Mouse (Mus musculus) liver, embryonic 14.5 days (tissue): ENCODE data around the gene Sowaha. TPM values are rescaled to one million over a fixed set of nuclear protein-coding genes. Genes with fewer than 3 reads are reported as not detected.

Experiments
- ATAC-seq: fragments of 200-750 bp; cut with Nextera tagmentation; 2 replicates; pipeline ENCODE4 v1.8.0; 2017; ENCODE audit warnings: moderate number of reproducible peaks, mild to moderate bottlenecking, moderate library complexity; ENCODE audit not compliant: insufficient read depth
- DNase-seq, 3 experiments: peaks; one replicate each; pipeline ENCODE4 v3.0.0-alpha.2; 2012 to 2013; ENCODE audit warnings: low read depth in 3 of 3, low spot score in 3 of 3
- H3K27ac ChIP-seq: fragments of 300-500 bp; sonication (generic); 2 replicates; pipeline ENCODE4 v1.5.1; 2014; ENCODE audit warnings: moderate library complexity, mild to moderate bottlenecking, control low read depth, inconsistent platforms
- H3K27me3 ChIP-seq: fragments of 300-500 bp; sonication (generic); 2 replicates; pipeline ENCODE4 v1.6.1; 2014; ENCODE audit warnings: mild to moderate bottlenecking, low read length, moderate library complexity; ENCODE audit not compliant: control insufficient read depth, insufficient read depth
- H3K36me3 ChIP-seq: fragments of 300-500 bp; sonication (generic); replicated peaks from 2 replicates; pipeline ENCODE4 v1.6.1; 2014; ENCODE audit warnings: low read depth; ENCODE audit not compliant: control insufficient read depth, insufficient read depth
- H3K4me1 ChIP-seq, 2 experiments: fragments of 200-500 bp in 1 of 2; fragments of 300-500 bp in 1 of 2; sonication (generic) in 1 of 2; replicated peaks; 2 replicates each; pipeline ENCODE4 v1.6.1; 2012 to 2014; ENCODE audit warnings: antibody characterized with exemption in 1 of 2, inconsistent platforms in 1 of 2, low read length in 1 of 2; ENCODE audit not compliant: control insufficient read depth in 2 of 2, insufficient read depth in 2 of 2
- H3K4me2 ChIP-seq: fragments of 300-500 bp; sonication (generic); 2 replicates; pipeline ENCODE4 v1.6.1; 2014; ENCODE audit warnings: low read depth, mild to moderate bottlenecking, control low read depth, moderate library complexity
- H3K4me3 ChIP-seq, 2 experiments: fragments of 200-500 bp in 1 of 2; fragments of 300-500 bp in 1 of 2; sonication (generic) in 1 of 2; 2 replicates each; pipeline ENCODE4 v1.5.1; 2012 to 2014; ENCODE audit warnings: low read depth in 2 of 2, low read length in 2 of 2, mild to moderate bottlenecking in 2 of 2, control low read depth in 1 of 2, inconsistent platforms in 1 of 2, moderate library complexity in 1 of 2; ENCODE audit not compliant: insufficient read depth in 1 of 2
- H3K9ac ChIP-seq: fragments of 300-500 bp; sonication (generic); replicated peaks from 2 replicates; pipeline ENCODE4 v1.6.1; 2014; ENCODE audit warnings: mild to moderate bottlenecking, control low read depth, moderate library complexity
- H3K9me3 ChIP-seq: fragments of 300-500 bp; sonication (generic); 2 replicates; pipeline ENCODE4 v1.6.1; 2016; ENCODE audit warnings: low read length, mixed read lengths; ENCODE audit not compliant: control insufficient read depth
- CTCF ChIP-seq: IDR thresholded peaks from 2 replicates; pipeline ENCODE4 v1.5.1; 2016; ENCODE audit warnings: antibody characterized with exemption, low read depth, control low read depth
- EP300 ChIP-seq: IDR thresholded peaks from 2 replicates; pipeline ENCODE4 v1.6.1; 2016; ENCODE audit warnings: antibody characterized with exemption, low read depth
- WGBS: fragments of 180-500 bp; shearing (Covaris S2); extraction: QIAGEN DNeasy Blood & Tissue Kit; methylation state at CpG from one replicate; pipeline ENCODE4 v1.1.7; 2014; ENCODE audit not compliant: insufficient replicate concordance; 5-methylcytosine and 5-hydroxymethylcytosine counted together
- polyA plus RNA-seq, 2 experiments: library from polyadenylated mRNA; depleted of rRNA in 1 of 2; stranded (reverse) in 1 of 2; unstranded in 1 of 2; fragments of >200 nt; fragmentation: Nextera tagmentation in 1 of 2; extraction: Ambion mirVana in 1 of 2; gene quantifications; 2 replicates each; pipeline versions ENCODE4 v1.2.1 to v1.2.3; 2012 to 2014

The Sowaha gene
- polyA plus RNA-seq (2012; rRNA removed) (15.4 and 15.5 TPM in 2 replicates), polyA plus RNA-seq (2014; fragmentation: Nextera tagmentation; extraction: Ambion mirVana) (13.1 and 13.8 TPM in 2 replicates)

DNA sequence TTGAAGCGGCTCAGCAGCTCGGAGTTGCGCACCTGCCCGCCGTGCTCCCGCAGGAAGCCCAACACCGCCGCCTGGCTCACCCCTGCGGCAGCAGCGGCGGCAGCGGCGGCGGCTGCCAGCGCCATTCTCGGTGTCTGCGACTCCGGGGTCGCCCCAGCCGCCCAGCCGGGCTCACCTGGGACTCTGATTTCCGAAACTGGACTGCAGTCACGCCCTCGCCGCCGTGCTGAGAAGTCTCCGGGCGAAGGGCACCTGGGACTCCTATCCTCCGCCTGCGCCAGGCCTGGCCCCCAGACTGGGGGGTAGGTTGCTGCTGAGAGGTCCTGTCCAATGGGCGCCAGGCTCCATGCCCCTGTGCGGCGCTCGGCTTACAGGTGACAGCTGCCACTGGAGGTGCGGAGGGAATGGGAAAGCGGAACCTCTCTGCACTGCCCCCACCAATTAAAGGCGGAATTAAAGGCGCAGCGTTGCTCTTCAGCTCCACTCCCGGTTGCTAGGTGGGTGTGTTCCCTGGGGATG, at the start of gene Sowaha, which contains the start of gene Gm9945:
TSS of gene Sowaha (minus strand) at position 492 of the 519 bp plus-strand sequence.
TSS of gene Gm9945 (plus strand) at position 384 of the 519 bp plus-strand sequence.
- peak within 1 kb of the TSS; percentile 98 for H3K27ac ChIP-seq

DNA sequence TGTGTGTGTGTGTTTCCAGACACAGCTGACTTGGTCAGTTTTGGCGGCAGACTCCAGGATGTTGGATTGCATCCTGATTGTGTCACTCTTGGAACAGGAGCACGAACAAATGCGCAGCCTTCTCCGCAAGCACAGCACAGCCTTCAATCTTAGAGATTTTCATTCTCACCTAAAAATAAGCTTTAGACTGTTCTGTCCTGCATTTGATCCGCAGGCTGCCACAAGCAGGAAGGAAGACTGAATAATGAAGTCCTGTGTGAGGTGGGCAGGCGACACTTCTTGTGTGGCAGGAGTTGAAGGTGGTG, 49.1 kb upstream of the Sowaha start:
- no peak for ATAC-seq
- Histone ChIP-seq H3K27ac (no peak overlapping the region), H3K4me3 (no peak overlapping the region), H3K4me1 (peaks cover 2 to 6% of the 10 kb centered on the region in 2 experiments; a peak in 3 of 4 replicates), H3K9me3 (no peaks in the 10 kb centered on the region), H3K9ac (no peak overlapping the region), H3K27me3 (no peaks in the 10 kb centered on the region), H3K36me3 (peaks cover 18% of the 10 kb centered on the region), H3K4me2 (no peak overlapping the region)
- TF ChIP-seq CTCF (no peak), EP300 (no peak)
- 60% methylated on average over 6 of the region's 6 CpGs for WGBS
- no peak for DNase-seq

More for the DNA sequence above, at the start of gene Sowaha, which contains the start of gene Gm9945:
- H3K4me3 ChIP-seq, result peak within 1 kb of the TSS; percentile 66 to 92
- DNase-seq (peak in 2 of 3 experiments; percentile 57 to 63), ATAC-seq (peak; percentile 62)
- TF ChIP-seq EP300, result no peak
- peak; percentile 65 for TF ChIP-seq CTCF
- 3% methylated on average over 40 of the region's 40 CpGs for WGBS
- 0 out of 2 replicates have a peak, but pooled peaks cover 4% of the 10 kb centered on the region for H3K36me3 ChIP-seq
- H3K27me3 ChIP-seq, result peaks cover 48% of the 10 kb centered on the region
- peak within 1 kb of the TSS; percentile 72 for H3K4me2 ChIP-seq
- H3K4me1 ChIP-seq, result peaks cover 43 to 44% of the 10 kb centered on the region in 2 experiments
- no peaks in the 10 kb centered on the region for H3K9me3 ChIP-seq
- H3K9ac ChIP-seq, result peak within 1 kb of the TSS; percentile 75

DNA sequence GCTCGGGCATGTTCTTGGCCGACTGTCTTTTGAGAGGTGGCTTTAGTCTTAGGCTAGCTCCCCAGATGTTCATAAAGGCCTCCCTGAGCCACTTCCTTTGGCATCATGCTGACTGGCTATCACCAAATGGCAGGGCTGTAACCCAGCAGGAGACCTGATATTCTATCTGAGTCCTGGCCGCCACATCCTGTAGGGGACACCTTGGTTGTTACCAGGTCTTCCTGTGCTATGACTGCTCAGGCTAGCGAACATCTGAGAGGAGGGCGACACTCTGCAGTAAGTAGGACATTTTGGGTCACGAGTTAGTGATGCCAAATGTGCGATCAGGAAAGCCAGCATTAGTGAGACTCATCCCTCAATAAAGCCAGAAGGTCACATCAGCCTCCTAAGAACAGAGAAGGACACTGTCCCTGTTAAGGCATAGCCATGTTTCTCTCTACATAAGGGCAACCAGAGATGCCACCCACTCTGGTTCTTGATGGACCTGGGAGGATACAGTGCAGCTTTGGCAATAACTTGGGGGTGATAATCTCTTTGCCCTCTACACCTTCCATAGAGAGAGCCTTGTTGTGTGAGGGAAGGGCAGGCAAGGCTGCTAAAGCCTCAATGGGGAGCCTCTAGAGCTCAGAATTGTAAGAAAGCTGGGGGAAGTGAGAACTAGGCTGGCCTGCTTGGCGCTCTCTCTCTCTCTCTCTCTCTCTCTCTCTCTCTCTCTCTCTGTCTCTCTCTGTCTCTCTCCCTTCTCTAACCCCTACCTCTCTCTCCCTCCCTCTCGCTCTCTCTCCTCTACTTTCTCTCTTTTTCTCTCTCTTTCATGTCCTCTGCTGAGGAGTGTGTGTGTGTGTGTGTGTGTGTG, 48.6 kb upstream of the Sowaha start:
- no peaks in the 10 kb centered on the region for H3K9me3 ChIP-seq
- WGBS, result 43% methylated on average over 9 of the region's 9 CpGs
- H3K27me3 ChIP-seq, result no peaks in the 10 kb centered on the region
- DNase-seq (no peak), ATAC-seq (no peak)
- no peak overlapping the region for H3K9ac ChIP-seq
- no peak for TF ChIP-seq EP300
- TF ChIP-seq CTCF, result no peak
- no peak overlapping the region for H3K4me2 ChIP-seq
- H3K36me3 ChIP-seq, result peaks cover 12% of the 10 kb centered on the region
- no peak overlapping the region for H3K4me3 ChIP-seq
- H3K4me1 ChIP-seq, result peaks cover 2 to 6% of the 10 kb centered on the region in 2 experiments; a peak in 3 of 4 replicates
- no peak overlapping the region for H3K27ac ChIP-seq

DNA sequence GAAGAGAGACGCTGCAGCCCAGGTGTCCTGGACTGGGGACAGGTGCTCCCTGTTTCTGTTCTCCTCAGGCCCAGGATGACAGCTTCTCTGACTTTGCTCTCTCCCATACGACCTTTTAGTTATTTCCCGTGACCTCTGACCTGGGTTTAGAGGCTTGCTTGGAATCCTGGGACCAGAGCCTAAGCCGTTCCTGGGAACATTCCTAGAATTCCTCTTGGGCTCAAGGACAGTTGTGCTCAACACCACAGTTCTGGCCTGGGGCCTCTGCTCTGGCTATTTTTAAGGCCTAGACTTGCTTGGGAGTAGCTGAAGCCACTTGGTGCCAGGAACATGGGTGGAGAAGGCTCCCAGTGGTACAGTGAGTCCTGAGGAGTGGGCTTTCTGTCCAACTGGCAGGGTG, 45.4 kb upstream of the Sowaha start:
- H3K36me3 ChIP-seq, result no peaks in the 10 kb centered on the region; the same call in 1 of the 2 replicates
- peaks cover 22 to 31% of the 10 kb centered on the region in 2 experiments for H3K4me1 ChIP-seq
- no peaks in the 10 kb centered on the region for H3K9me3 ChIP-seq
- H3K4me2 ChIP-seq, result no peak overlapping the region
- no peak for DNase-seq
- 79% methylated on average over 4 of the region's 4 CpGs for WGBS
- H3K4me3 ChIP-seq, result no peak overlapping the region
- no peak overlapping the region for H3K27ac ChIP-seq
- ATAC-seq, result no peak
- H3K27me3 ChIP-seq, result no peaks in the 10 kb centered on the region
- TF ChIP-seq CTCF (no peak), EP300 (no peak)
- H3K9ac ChIP-seq, result no peak overlapping the region

DNA sequence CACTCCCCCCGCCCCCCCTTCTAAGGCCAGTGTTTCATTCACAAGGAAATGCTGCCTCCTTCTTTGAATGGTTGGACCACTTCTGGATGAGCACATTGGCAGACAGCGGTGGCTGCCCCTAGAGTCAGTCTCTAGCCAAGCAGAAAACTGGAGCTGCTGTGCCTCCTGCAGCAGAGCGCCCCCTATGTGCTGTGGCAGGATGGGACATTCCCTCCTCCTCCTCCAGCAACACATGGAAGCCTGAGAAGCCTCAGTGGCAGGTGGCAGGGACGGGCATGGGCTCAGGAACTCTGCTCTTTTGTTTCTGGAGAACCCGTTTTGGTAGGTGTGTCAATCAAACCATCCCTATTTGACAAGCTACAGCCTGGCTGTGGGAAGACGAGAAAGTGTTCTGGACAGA, 44.8 kb upstream of the Sowaha start:
- peaks cover 24 to 31% of the 10 kb centered on the region in 2 experiments for H3K4me1 ChIP-seq
- no peaks in the 10 kb centered on the region; the same call in 1 of the 2 replicates for H3K36me3 ChIP-seq
- no peak overlapping the region for H3K4me2 ChIP-seq
- ATAC-seq (no peak), DNase-seq (peak in 2 of 3 experiments; percentile 31 to 33)
- no peaks in the 10 kb centered on the region for H3K9me3 ChIP-seq
- H3K9ac ChIP-seq, result no peak overlapping the region
- TF ChIP-seq CTCF (peak; percentile 93), EP300 (no peak)
- H3K4me3 ChIP-seq, result no peak overlapping the region
- H3K27me3 ChIP-seq, result no peaks in the 10 kb centered on the region
- no peak overlapping the region for H3K27ac ChIP-seq
- 68% methylated on average over 6 of the region's 6 CpGs for WGBS
